Mouse (Mus musculus): Measurements from ENCODE around the gene Cd96. TPM values are rescaled to one million over a fixed set of nuclear protein-coding genes. Genes with fewer than 3 reads are reported as not detected.

Cd96 gene
- total RNA-seq, 2 experiments from 2014 or later: not detected

DNA sequence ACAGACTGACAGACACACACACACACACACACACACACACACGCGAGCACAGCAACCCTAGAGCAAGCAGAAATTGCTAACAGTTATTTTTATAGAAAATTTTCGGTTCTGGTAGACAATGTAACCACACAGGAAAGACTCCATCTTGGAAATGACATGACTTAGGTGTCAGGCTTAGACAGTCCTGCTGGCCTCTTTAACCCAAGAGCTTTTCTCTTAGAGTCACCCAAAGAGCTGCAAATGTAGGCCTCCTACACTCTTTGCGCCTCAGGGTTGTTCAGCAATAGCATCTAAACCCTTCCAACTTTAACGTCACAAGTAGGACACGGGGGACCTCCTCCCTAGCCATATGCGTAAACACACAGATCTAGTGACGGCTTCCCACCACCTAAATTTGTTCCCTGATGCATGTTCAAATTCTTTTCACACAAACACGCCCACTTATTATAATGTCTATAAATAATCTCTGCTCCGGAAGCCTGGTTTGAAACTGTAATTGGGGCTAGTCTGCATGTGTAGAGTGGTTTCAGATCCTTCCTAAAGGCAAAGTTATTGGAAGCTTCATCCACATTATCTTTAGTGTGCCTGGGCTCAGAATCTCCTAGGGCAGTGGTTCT is 118.4 kb downstream of the Cd96 start:
- intact Hi-C loops (cut with DNase I): no loop called here
- peak; percentile 27 to 61 for DNase-seq (ENCODE audit: low spot score in 2 of 2)

- no peak for DNase-seq (ENCODE audit: low spot score in 2 of 2)
- intact Hi-C loops (cut with DNase I): no loop called here
These were observed 119.1 kb downstream of the Cd96 start for GRCm38 (mm10) chr16:46000976-46001375.

- intact Hi-C loops (cut with DNase I): loop anchor here (10.0 kb wide), 1 partner anchor 105 kb away; no protein-coding TSS in a partner anchor
These were observed 120.5 kb downstream of the Cd96 start for GRCm38 (mm10) chr16:45999374-46000191.

DNA sequence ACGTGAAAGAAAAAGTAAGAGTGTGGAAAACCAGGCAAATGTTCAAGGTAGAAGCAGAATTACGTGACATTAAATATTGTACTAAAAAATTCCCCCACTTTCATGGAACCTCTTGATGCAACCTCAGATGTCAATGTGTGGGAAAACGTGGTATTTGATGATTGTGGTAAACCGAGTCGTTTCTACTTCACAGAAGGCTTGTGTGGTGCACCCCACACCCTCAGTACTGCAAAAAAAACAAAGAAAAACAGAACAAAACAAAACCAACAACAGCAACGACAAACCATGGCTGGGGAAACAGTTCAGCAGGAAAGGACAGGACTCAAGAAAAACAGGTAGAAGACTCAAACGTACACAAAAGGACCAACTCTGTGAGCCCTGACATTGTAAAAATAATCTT is 121.8 kb downstream of the Cd96 start:
- no peak for DNase-seq (ENCODE audit: low spot score in 2 of 2)
- intact Hi-C loops (cut with DNase I): loop anchor here (10.0 kb wide), 1 partner anchor 107 kb away; no protein-coding TSS in a partner anchor

More at GRCm38 (mm10) chr16:45999374-46000191, 120.5 kb downstream of the Cd96 start:
- DNase-seq (ENCODE audit: low spot score in 2 of 2): peak in 1 of 2 experiments; percentile 35

DNA sequence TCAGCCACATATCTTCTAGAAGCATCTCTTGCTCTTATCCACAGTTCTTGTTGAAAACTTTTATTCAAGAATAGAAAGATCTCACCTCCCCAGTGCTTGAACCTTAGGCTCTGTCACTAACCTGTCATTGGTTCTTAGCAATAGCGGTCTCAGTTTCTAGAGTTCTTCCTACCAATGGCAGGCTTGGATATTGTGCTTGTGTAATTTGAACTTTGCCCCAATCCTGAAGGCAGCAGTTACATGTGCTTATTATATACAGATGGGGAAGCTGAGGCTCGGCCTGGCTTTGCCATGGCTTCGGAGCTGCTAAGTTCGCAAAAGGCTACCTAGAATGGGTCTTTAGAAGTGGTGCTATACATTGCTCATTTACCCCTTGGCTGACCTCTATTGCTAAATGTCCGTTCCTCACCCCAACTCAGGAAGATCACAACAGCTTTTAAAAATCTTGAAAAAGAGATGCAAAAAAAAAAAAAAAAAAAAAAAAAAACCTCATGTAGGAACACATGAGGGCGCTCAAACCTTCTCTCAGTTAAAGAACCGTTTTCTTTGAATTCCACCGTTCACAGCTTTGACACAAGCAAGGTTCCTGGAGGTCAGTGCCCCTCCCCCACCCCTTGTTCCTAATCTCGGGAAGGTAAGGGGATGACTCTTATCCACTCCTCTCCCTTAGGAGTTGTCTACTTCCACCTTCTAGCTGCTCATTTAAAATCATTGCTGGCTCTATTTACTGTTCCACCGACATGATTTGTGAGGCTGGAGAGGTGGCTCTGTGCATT is 129.0 kb downstream of the Cd96 start:
- DNase-seq (ENCODE audit: low spot score in 2 of 2): no peak
- intact Hi-C loops (cut with DNase I): loop anchor here (10.0 kb wide), 1 partner anchor 114 kb away; no protein-coding TSS in a partner anchor

DNA sequence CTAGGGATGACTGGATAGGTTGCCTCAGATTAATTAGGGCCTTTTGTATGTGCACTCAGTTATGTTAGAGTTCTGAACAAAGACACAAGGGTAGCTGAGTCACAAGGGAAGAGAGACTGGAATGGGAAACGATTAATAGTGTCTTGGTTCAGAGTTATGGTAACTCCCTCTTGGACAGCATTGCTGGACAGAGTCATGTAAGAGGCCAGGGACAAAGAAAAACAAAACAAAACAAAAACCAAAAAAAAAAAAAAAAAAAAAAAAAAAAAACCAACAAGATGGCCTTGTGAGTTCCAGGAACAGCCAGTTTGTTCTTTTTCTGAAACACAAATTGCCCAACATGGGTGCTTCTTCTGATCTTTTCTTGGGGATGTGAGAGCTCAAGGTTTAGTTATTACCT is 133.8 kb downstream of the Cd96 start:
- intact Hi-C loops (cut with DNase I): no loop called here
- no peak for DNase-seq (ENCODE audit: low spot score in 2 of 2)

Other genes with a start within 250 kb of the Cd96 start
- 1 to 10 TPM; 7.0 to 9.7 TPM for gene Phldb2, start 166.7 kb downstream of the Cd96 start, total RNA-seq (2021)
- gene Plcxd2, start 110.0 kb downstream of the Cd96 start, total RNA-seq (2021): 100 to 1,000 TPM in 1 of 2 experiments, 10 to 100 TPM in 1; 91.7 to 112 TPM
- 10 to 100 TPM; 10.9 to 11.0 TPM for gene Gm4737, start 34.8 kb upstream of the Cd96 start, total RNA-seq (2021)